Mouse (Mus musculus): ENCODE measurements around the gene Cfap43.

DNA sequence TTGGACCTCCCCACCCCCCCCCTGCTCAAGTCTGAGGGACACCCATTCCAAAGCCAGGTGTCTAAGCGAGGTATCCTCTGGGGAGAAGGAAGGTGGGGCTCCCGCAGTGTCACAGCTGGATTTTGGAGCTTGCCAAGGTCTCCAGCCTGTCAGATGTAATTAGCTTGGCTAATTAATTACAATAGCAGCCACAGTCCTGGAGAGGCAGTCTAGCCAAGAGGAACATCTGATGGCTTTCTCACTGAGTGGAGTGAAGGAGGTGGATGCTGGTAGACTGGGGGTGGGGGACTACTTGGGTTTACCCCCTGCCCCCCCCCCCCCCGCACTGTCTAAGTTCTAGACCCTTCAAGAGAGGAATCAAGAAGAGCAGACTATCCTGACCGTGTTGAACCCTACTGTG is 15.4 kb downstream of the Cfap43 start:
- TF ChIP-seq USF1 (IDR thresholded peaks at IDR 0.05; ENCODE audit: low read depth): no peak
- TF ChIP-seq MAX (IDR thresholded peaks at IDR 0.05; ENCODE audit: low read depth): no peak
